Comparison of ENCODE assay signal across 32 mouse cellular contexts in the genomic region with DNA sequence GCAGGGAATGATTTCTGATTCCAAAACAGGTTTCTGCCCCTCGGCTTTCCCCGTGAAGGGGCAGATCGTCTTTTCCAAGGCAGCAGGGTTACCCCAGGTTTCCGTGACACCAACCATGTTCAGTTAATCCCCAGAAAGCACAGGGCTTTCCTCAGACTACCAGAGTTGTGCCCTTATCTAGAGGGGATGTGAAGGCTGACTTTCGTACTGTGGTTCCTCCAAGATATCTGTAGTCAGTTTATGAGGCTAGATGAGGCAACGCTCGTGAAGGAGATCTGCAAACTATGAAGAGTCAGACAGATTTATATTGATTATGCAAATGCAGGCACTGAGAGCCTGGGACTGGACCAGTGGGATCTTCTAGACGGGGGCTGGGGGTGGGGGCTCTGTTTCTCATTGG.
"Had no signal": no experiment of that assay in that cellular context is flagged by ENCODE, and none has a peak within 500 bp of the region (broad histone marks: within the 10 kb centered on the region; RNA-seq: fewer than 3 reads in every experiment).

No protein-coding gene starts in this region.

- ATAC-seq: liver, embryonic 12.5 days; liver, postnatal 0 days; lung, postnatal 0 days; midbrain, embryonic 13.5 days; midbrain, embryonic 16.5 days had no signal

- H3K27ac ChIP-seq: limb, embryonic 10.5 days; limb, embryonic 12.5 days; limb, embryonic 13.5 days; limb, embryonic 15.5 days; liver, embryonic 12.5 days; liver, embryonic 13.5 days; liver, embryonic 14.5 days; liver, embryonic 15.5 days; lung, embryonic 15.5 days; macrophage; midbrain, embryonic 10.5 days; midbrain, embryonic 12.5 days; midbrain, embryonic 13.5 days; midbrain, embryonic 15.5 days; neural tube, embryonic 12.5 days had no signal

- H3K9me3 ChIP-seq: limb, embryonic 10.5 days; limb, embryonic 15.5 days; liver, embryonic 13.5 days; liver, embryonic 15.5 days; lung, embryonic 15.5 days; midbrain, embryonic 10.5 days; midbrain, embryonic 13.5 days; midbrain, embryonic 15.5 days; neural tube, embryonic 12.5 days had no signal

- H3K4me2 ChIP-seq: limb, embryonic 12.5 days; limb, embryonic 13.5 days; limb, embryonic 15.5 days; liver, embryonic 11.5 days; liver, embryonic 12.5 days; liver, embryonic 13.5 days; liver, embryonic 15.5 days; lung, embryonic 14.5 days; lung, embryonic 15.5 days; midbrain, embryonic 11.5 days; midbrain, embryonic 12.5 days; midbrain, embryonic 13.5 days; midbrain, embryonic 15.5 days; neural tube, embryonic 12.5 days had no signal

- H3K4me1 ChIP-seq: limb, embryonic 10.5 days; limb, embryonic 13.5 days; limb, embryonic 15.5 days; liver, embryonic 12.5 days; liver, embryonic 13.5 days; liver, embryonic 15.5 days; megakaryocyte, embryonic 14.5 days; midbrain, embryonic 10.5 days; midbrain, embryonic 13.5 days; neural tube, embryonic 12.5 days had no signal

- H3K36me3 ChIP-seq: limb, embryonic 10.5 days; limb, embryonic 12.5 days; limb, embryonic 13.5 days; limb, embryonic 15.5 days; liver, embryonic 12.5 days; liver, embryonic 13.5 days; liver, embryonic 15.5 days; lung, embryonic 15.5 days; midbrain, embryonic 10.5 days; midbrain, embryonic 12.5 days; midbrain, embryonic 13.5 days; midbrain, embryonic 15.5 days; neural tube, embryonic 12.5 days had no signal

- H3K4me3 ChIP-seq: limb, embryonic 10.5 days; limb, embryonic 12.5 days; limb, embryonic 13.5 days; limb, embryonic 15.5 days; liver, embryonic 12.5 days; liver, embryonic 13.5 days; liver, embryonic 15.5 days; lung, embryonic 15.5 days; midbrain, embryonic 10.5 days; midbrain, embryonic 12.5 days; midbrain, embryonic 13.5 days; midbrain, embryonic 15.5 days; myocyte; neural tube, embryonic 12.5 days had no signal

- H3K27me3 ChIP-seq: limb, embryonic 12.5 days; limb, embryonic 13.5 days; limb, embryonic 15.5 days; liver, embryonic 12.5 days; liver, embryonic 13.5 days; liver, embryonic 15.5 days; lung, embryonic 15.5 days; megakaryocyte, embryonic 14.5 days; midbrain, embryonic 12.5 days; midbrain, embryonic 13.5 days; midbrain, embryonic 15.5 days; neural tube, embryonic 12.5 days had no signal

- H3K9ac ChIP-seq: limb, embryonic 12.5 days; limb, embryonic 13.5 days; limb, embryonic 15.5 days; liver, embryonic 12.5 days; liver, embryonic 13.5 days; liver, embryonic 14.5 days; liver, embryonic 15.5 days; liver, postnatal 0 days; lung, embryonic 14.5 days; lung, embryonic 15.5 days; midbrain, embryonic 12.5 days; midbrain, embryonic 13.5 days; midbrain, embryonic 15.5 days; neural tube, embryonic 12.5 days had no signal

- DNase-seq: left cerebral cortex, postnatal 4 days; liver; liver, embryonic 13.5 days; liver, postnatal 0 days; lung, adult 18-20 months; lung, adult 2 months; lung, embryonic 14.5 days; lung, postnatal 10 days; lung, postnatal 14 days; lung, postnatal 36 days; lung, postnatal 4 days; midbrain, embryonic 14.5 days had no signal
